Comparison of ENCODE assay signal across 26 mouse cellular contexts in genomic region chr11:22050864-22051263, GRCm38 (mm10). TPM values are rescaled to one million over a fixed set of nuclear protein-coding genes. Genes with fewer than 3 reads are reported as not detected.
DNase-seq lines count a peak whose midpoint lies in the region; ATAC-seq and TF ChIP-seq lines count a peak whose summit lies in the region.
"Had no signal": no experiment of that assay in that cellular context is flagged by ENCODE, and none has a peak within 500 bp of the region (broad histone marks: within the 10 kb centered on the region; RNA-seq: fewer than 3 reads in every experiment).

No protein-coding gene starts in this region.

- H3K36me3 ChIP-seq in intestine, embryonic 15.5 days: no peaks in the 10 kb centered on the region
- H3K36me3 ChIP-seq in intestine, postnatal 0 days (ENCODE audit: control insufficient read depth, insufficient read depth): 0 out of 2 replicates have a peak, but pooled peaks cover 12% of the 10 kb centered on the region
- H3K36me3 ChIP-seq in midbrain, embryonic 15.5 days (replicated peaks): no peaks in the 10 kb centered on the region
- no peaks in the 10 kb centered on the region; the same call in 1 of the 2 replicates for H3K36me3 ChIP-seq in midbrain, postnatal 0 days (ENCODE audit: insufficient read depth, low read length)
- H3K36me3 ChIP-seq: forebrain, embryonic 12.5 days had no signal

- WGBS in intestine, embryonic 15.5 days: 69% methylated on average over 7 of the region's 7 CpGs
- WGBS in intestine, postnatal 0 days: 68% methylated on average over 7 of the region's 7 CpGs
- 85% methylated on average over 7 of the region's 7 CpGs for WGBS in midbrain, embryonic 15.5 days
- 86% methylated on average over 7 of the region's 7 CpGs for WGBS in midbrain, postnatal 0 days

- H3K27me3 ChIP-seq in intestine, embryonic 15.5 days (replicated peaks): no peaks in the 10 kb centered on the region
- H3K27me3 ChIP-seq in intestine, postnatal 0 days (replicated peaks; ENCODE audit: control insufficient read depth, insufficient read depth, low read length): no peaks in the 10 kb centered on the region
- no peaks in the 10 kb centered on the region for H3K27me3 ChIP-seq in midbrain, embryonic 15.5 days (replicated peaks)
- no peaks in the 10 kb centered on the region for H3K27me3 ChIP-seq in midbrain, postnatal 0 days (ENCODE audit: insufficient read depth, low read length)
- H3K27me3 ChIP-seq: forebrain, embryonic 12.5 days; heart, embryonic 13.5 days had no signal

- no peak overlapping the region for H3K4me3 ChIP-seq in intestine, embryonic 15.5 days (replicated peaks)
- no peak overlapping the region for H3K4me3 ChIP-seq in intestine, postnatal 0 days (ENCODE audit: low read depth, low read length)
- H3K4me3 ChIP-seq in midbrain, embryonic 15.5 days: no peak overlapping the region
- H3K4me3 ChIP-seq in midbrain, postnatal 0 days (ENCODE audit: low read depth, low read length): no peak overlapping the region
- H3K4me3 ChIP-seq: forebrain, embryonic 12.5 days; heart, embryonic 13.5 days had no signal

- H3K27ac ChIP-seq in intestine, embryonic 15.5 days: no peak overlapping the region
- no peak overlapping the region for H3K27ac ChIP-seq in intestine, postnatal 0 days (ENCODE audit: low read depth, low read length)
- no peak overlapping the region for H3K27ac ChIP-seq in midbrain, embryonic 15.5 days
- H3K27ac ChIP-seq in midbrain, postnatal 0 days (ENCODE audit: low read depth, low read length): no peak overlapping the region
- H3K27ac ChIP-seq: forebrain, embryonic 12.5 days; heart, embryonic 13.5 days; hindbrain, embryonic 14.5 days had no signal

- TF ChIP-seq CTCF in intestine, postnatal 0 days (IDR thresholded peaks at IDR 0.05; ENCODE audit: low read depth): no peak
- no peak for TF ChIP-seq CTCF in midbrain, postnatal 0 days (IDR thresholded peaks at IDR 0.05)

- H3K4me2 ChIP-seq in intestine, embryonic 15.5 days (replicated peaks): no peak overlapping the region
- no peak overlapping the region for H3K4me2 ChIP-seq in intestine, postnatal 0 days (replicated peaks; ENCODE audit: low read depth)
- no peak overlapping the region for H3K4me2 ChIP-seq in midbrain, embryonic 15.5 days
- H3K4me2 ChIP-seq in midbrain, postnatal 0 days (ENCODE audit: low read depth, low read length, poor library complexity, severe bottlenecking): no peak overlapping the region
- H3K4me2 ChIP-seq: forebrain, embryonic 12.5 days; heart, embryonic 13.5 days; hindbrain, embryonic 14.5 days; liver, embryonic 11.5 days had no signal

- no peak overlapping the region for H3K9ac ChIP-seq in intestine, embryonic 15.5 days
- H3K9ac ChIP-seq in intestine, postnatal 0 days (ENCODE audit: low read depth, low read length): no peak overlapping the region
- no peak overlapping the region for H3K9ac ChIP-seq in midbrain, embryonic 15.5 days
- no peak overlapping the region for H3K9ac ChIP-seq in midbrain, postnatal 0 days (replicated peaks; ENCODE audit: low read length, poor library complexity, severe bottlenecking)
- H3K9ac ChIP-seq: forebrain, embryonic 12.5 days; heart, embryonic 13.5 days; hindbrain, embryonic 14.5 days had no signal

- H3K9me3 ChIP-seq in intestine, embryonic 15.5 days: no peaks in the 10 kb centered on the region
- H3K9me3 ChIP-seq in intestine, postnatal 0 days (ENCODE audit: control insufficient read depth): no peaks in the 10 kb centered on the region
- H3K9me3 ChIP-seq in midbrain, embryonic 15.5 days: no peaks in the 10 kb centered on the region
- H3K9me3 ChIP-seq in midbrain, postnatal 0 days (ENCODE audit: low read length): no peaks in the 10 kb centered on the region
- H3K9me3 ChIP-seq: forebrain, embryonic 12.5 days; heart, embryonic 13.5 days had no signal

- ATAC-seq in intestine, embryonic 15.5 days: peak; percentile 39; the same call in 1 of the 2 replicates
- ATAC-seq in intestine, postnatal 0 days: no peak
- ATAC-seq in midbrain, embryonic 15.5 days (replicated peaks): no peak
- no peak for ATAC-seq in midbrain, postnatal 0 days (ENCODE audit: low FRiP score)
- ATAC-seq: midbrain, embryonic 16.5 days had no signal

- peak; percentile 8 for DNase-seq in 416B (ENCODE audit: low read depth)
- DNase-seq in fat pad, adult 2 months (ENCODE audit: extremely low read depth, low read depth, low spot score): peak; percentile 56
- DNase-seq in kidney, postnatal 14 days: peak; percentile 10
- no peak for DNase-seq in c-Kit-positive CD71-positive TER-119-positive erythroid progenitor cells, embryonic 14.5 days (ENCODE audit: low spot score)
- no peak for DNase-seq in midbrain, postnatal 0 days (ENCODE audit: low spot score)
- DNase-seq: adrenal gland, postnatal 25 days; B cell, adult 2 months; cerebellum, adult 2 months; cerebellum, postnatal 36 days; heart, adult 18-20 months; lung, adult 2 months; right cerebral cortex, postnatal 25 days; thymus, postnatal 14 days had no signal

- no peaks in the 10 kb centered on the region for H3K4me1 ChIP-seq in intestine, embryonic 15.5 days (replicated peaks)
- no peaks in the 10 kb centered on the region for H3K4me1 ChIP-seq in intestine, postnatal 0 days (replicated peaks; ENCODE audit: control insufficient read depth, insufficient read depth, low read length)
- no peaks in the 10 kb centered on the region for H3K4me1 ChIP-seq in midbrain, embryonic 15.5 days
- H3K4me1 ChIP-seq in midbrain, postnatal 0 days (ENCODE audit: insufficient read depth, low read length): no peaks in the 10 kb centered on the region
- H3K4me1 ChIP-seq: heart, embryonic 13.5 days had no signal

RNA-seq across cellular contexts. Expression of gene Otx1, which starts 48.2 kb away (rescaled TPM):
- polyA plus RNA-seq in intestine, embryonic 15.5 days (2015; fragmentation: Nextera tagmentation; extraction: Ambion mirVana): not detected in 2 replicates
- not detected in 2 replicates for polyA plus RNA-seq in intestine, postnatal 0 days (2015; fragmentation: Nextera tagmentation; extraction: Ambion mirVana)
- 11.5 and 12.2 TPM in 2 replicates for polyA plus RNA-seq in midbrain, embryonic 15.5 days (2015; fragmentation: Nextera tagmentation; extraction: Ambion mirVana)
- total RNA-seq in midbrain, postnatal 0 days (2014; rRNA removed): 5.5 and 6.5 TPM in 2 replicates
- polyA plus RNA-seq in midbrain, postnatal 0 days (2015; fragmentation: Nextera tagmentation; extraction: Ambion mirVana): 7.6 and 8.1 TPM in 2 replicates
- total RNA-seq: adrenal gland, postnatal 25 days; gastrocnemius, adult 8-10 months; heart, postnatal 25 days; megakaryocyte-erythroid progenitor cell, adult 5-6 weeks; neutrophil, adult 5-6 weeks had no signal
- polyA plus RNA-seq: spleen, adult 2 months had no signal

Comparison
In these comparisons a context has a peak if more than half of its experiments do, and no peak if none do; other contexts are left out.
1. DNase-seq: peak in 416B (single experiment), fat pad, adult 2 months (single experiment) and kidney, postnatal 14 days (single experiment); none in c-Kit-positive CD71-positive TER-119-positive erythroid progenitor cells, embryonic 14.5 days (single experiment) and midbrain, postnatal 0 days (single experiment).